Mouse (Mus musculus) fibroblast of lung, adult 2 months (primary cell): ENCODE data around the gene Alpi.

Experiments
- DNase-seq: peaks from one replicate; pipeline ENCODE4 v3.0.0-alpha.2; 2011; ENCODE audit warnings: low read depth

Alpi gene

DNA sequence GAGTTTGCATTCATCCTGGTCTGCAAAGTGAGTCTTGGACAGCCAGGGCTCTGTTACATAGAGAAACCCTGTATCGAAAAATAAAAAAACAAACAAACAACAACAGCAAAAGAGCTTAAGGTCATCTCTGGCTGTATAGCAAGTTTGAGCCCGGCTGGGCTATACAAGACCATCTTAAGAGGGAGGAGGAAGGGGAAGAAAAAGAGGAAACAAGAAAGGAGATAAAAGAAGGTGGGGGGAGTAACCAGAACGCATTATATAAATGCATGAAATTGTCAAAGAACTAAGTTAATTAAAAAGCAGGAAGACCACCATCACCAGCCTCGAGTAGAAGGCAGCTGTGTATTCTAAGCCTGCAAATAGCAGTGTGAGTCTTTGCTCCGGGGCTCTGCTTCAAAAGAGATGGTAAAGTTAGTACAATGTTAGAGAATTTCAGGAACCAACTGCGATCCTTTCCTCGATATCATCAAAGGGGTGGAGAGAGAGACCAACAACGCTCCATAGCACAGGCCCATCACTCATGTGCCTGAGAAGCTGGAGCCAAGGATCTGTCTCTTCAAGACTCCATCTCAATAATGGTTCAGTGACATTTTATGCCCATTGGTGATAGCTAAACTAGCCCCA is 42.3 kb downstream of the Alpi start:
- DNase-seq = no peak

- no peak for DNase-seq
Measured at GRCm38 (mm10) chr1:87057075-87057474, 44.3 kb downstream of the Alpi start.

- no peak for DNase-seq
Measured at GRCm38 (mm10) chr1:87051369-87051768, 50.0 kb downstream of the Alpi start.

- no peak for DNase-seq
Measured at GRCm38 (mm10) chr1:87050700-87051099, 50.7 kb downstream of the Alpi start.

DNA sequence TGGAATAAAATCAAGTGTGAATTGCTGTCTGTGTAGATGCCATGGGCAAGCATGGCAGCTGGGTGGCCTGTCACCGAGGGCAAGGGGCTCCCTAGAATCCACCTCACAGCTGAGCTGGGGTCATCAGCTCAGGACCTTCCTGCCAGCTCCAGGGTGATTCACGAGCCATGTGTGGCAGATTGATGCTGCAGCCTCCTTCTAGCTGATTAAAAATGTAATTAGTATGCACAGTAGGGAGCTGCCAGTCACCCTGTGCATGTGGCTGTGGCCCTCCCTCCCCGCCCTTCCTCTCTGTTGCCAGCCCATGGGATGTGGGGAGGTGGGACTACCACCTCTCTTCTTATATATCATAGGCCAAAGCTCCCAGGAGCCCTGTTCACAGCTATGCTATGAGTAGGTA is 51.3 kb downstream of the Alpi start:
- DNase-seq = no peak
